Mouse (Mus musculus) adrenal gland, adult 2 months (tissue): ENCODE data around the gene Sgpl1. TPM values are rescaled to one million over a fixed set of nuclear protein-coding genes. Genes with fewer than 3 reads are reported as not detected.

ENCODE experiments used
- DNase-seq: peaks from one replicate; pipeline ENCODE4 v3.0.0; 2021
- long read RNA-seq: library from polyadenylated mRNA; stranded (forward); transcript quantifications from one replicate; pipeline ENCODE4 v2.0.0, GENCODE M21; 2021
- polyA plus RNA-seq: library from polyadenylated mRNA; depleted of rRNA; stranded (reverse); fragments of >200 nt; gene quantifications from 2 replicates; pipeline ENCODE4 v1.2.3, GENCODE M21; 2012; rRNA removed
- total RNA-seq, 2 experiments: library from RNA; stranded (reverse); gene quantifications; 2 replicates each; pipeline ENCODE4 v1.2.3; 2021

The Sgpl1 gene
- total RNA-seq (100 to 1,000 TPM in 1 of 2 experiments, 10 to 100 TPM in 1; 67.2 to 106 TPM), polyA plus RNA-seq (16.2 and 18.0 TPM in 2 replicates)
- long read RNA-seq, full-length matches to known transcripts, result 84 of 109 reads
- long read RNA-seq, partial matches to known transcripts, result 6 of 109 reads
- long read RNA-seq, other reads (novel, unspliced or antisense), result 19 of 109 reads

DNA sequence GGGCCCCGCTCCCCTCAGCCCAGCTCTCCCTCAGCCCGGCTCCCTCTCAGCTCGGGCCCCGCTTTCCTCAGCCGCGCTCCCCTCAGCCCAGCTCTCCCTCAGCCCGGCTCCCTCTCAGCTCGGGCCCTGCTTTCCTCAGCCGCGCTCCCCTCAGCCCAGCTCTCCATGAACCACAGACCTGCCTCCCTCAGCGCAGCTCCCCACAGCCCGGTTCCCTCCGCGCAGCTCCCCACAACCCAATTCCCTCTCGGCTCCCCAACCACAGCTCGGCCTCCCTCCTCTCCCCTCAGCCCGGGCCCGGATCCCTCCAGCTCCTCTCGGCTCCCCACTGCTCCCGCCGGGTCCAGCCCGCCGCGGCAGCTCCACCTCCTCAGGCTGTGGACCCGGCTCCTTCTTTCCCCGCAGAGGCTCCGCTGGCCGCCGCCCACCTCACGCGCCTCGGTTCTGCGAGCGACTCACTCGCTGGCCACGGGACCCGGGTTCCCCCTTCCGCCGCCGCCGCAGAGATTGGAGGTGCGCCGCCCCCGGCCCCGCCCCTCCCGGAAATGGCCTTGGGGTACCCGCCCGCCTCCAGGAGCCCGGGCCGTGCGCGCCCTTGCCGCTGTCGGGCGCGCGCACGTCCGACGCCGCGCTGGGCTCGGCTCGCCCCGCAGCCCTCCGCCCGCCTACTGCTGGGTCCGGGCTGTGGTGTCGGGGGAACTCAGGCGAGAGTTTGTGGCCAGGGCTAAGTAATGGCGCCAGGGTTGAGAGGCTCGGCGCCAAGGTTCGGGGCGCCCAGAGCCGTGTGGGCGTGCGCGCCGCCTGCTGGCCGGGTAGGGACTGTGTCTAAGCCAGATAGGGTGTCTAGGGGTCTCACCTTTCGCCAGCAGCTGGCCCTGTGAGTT lies at the start of gene Sgpl1:
Sgpl1 (minus strand) TSS at position 547 of the 884 bp plus-strand sequence.
- peak; percentile 97 for DNase-seq

DNA sequence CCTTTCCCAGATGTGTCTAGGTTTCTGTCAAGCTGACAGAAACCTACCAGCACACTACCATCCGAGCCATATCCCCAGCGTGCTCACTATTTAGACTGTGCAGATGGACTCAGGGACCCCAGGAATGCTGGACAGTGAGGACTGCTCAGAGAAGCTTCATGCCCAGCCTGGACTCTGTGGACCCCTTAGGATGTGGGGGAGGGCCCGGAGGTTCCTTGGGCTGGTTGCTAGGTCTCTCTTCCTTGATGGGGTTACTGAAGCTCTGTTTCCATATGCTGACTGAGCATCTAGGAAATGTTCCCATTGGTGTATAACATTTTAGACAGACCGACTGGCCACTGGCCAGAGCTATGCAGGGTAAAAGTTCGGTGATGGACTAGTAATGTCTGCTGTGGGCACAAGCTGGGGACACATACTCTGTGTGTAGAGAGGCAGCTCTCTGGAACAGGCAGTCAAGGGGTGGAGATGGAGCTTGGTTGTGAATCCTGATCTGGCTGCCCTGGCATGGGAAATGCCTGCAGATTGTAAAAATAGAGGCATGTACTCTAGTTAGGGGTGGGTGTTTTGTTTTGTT lies 48.3 kb upstream of the Sgpl1 start:
- no peak for DNase-seq

DNA sequence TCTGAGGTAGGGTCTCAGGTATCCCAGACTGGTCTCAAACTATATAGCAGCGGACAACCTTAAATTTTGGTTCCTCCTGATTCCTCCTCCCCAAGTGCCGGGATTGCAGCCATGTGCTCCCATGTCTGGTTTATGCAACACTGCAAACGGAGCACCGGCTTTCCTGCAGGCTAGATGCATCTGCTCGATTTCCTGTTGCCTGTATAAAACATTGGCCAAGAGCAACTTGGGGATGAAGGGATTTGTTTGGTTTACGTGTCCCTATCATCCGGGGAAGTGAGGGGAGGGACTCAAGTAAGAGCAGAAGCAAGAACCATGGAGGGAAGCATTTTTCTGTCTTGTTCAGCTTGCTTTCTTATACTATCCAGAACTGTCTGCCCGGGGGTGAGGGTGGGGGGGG lies 47.7 kb upstream of the Sgpl1 start:
- DNase-seq, result no peak

DNA sequence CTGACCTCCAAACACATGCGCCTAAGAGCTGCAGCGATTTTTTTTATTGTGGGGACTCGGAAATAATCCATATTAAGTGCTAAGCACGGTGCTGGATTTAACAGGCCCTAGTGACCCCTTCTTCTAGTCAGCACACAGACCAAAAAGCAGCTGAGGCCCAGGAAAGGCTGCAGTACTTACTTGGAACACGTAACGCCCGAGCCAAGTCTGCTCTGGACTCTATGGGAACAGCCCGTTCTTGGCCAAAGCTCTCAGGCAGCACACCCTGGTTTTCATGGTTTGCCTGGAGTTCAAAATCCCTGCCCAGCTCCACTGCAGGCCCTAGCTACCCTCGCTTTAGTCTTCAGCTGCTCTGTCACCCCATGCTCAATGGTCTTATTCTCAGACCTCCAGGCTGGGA lies 47.1 kb upstream of the Sgpl1 start:
- no peak for DNase-seq

DNA sequence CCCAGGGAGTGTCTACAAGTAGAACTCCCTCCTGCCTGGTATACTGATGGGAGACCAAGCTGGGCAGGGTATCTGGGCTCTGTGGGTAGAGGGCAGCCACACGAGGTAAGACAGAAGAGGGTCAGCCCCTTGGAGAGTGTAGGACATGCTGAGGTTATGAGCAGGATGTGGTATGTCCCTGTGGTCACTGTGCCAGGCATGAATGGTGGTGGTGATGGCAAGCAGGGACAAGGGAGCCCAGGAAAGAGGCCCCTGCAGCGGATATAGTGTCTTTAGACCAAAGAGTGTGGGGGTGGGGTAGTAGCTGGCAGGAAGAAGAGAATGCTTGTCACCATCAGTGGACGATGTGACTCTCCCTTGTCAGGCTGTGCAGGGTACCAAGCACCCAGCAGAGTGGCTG lies 40.5 kb upstream of the Sgpl1 start:
- DNase-seq, result no peak

DNA sequence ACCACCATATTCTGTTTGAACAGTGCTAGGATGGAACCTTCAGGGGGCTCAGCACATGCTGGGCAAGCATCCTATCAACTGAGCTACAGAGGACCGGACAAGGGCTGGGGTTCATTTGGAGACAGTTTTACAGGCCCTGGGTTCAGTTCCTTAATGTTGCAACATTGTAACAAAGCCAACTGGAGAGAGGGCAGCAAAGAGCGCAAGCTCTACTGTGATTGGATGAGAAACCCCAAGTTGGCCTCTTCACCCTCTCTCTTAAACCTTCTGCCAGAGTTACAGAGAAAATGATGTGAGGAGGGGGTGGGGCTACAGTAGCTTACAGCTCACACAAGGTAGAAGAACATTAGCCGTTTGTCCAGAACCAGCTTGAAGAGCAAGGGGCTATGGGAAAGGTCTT lies 39.5 kb upstream of the Sgpl1 start:
- DNase-seq, result no peak

DNA sequence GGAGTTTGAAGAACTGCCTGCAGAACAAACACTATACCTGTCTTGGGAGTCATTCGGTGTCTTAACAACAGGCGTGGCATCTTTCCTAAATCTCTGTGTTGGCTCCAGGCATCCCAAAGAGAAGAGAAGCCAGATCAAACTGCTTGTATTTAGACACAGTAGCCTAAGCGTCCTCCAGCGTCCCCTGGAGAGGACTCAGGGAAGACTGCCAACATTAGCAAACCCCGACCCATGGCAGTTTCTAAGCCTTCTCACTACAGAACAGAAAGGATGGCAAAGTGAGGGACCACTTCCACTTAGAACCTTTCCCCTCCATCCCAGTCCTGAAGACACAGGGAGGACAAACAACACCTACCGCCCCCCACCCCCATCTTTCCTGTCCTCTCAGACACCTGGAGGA lies 32.4 kb upstream of the Sgpl1 start:
- DNase-seq, result no peak

DNA sequence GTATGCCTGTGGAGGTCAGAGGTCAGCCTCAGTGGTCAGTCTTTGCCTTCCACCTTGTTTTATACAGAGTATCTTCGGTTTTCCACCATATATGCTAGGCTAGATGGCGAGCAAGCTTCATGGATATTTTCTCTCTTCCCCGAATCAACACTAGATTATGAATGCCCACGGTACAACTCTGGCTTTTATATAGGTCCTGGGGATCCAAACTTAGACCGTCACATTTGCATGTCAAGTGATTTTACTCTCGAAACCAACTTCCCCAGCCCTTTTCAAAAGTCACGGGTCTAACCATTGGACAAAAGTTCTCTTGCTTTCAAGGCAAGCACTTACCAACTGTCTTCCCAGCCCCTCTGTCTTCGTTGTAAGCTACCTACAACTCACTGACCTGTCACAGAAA lies 31.2 kb upstream of the Sgpl1 start:
- DNase-seq, result no peak

DNA sequence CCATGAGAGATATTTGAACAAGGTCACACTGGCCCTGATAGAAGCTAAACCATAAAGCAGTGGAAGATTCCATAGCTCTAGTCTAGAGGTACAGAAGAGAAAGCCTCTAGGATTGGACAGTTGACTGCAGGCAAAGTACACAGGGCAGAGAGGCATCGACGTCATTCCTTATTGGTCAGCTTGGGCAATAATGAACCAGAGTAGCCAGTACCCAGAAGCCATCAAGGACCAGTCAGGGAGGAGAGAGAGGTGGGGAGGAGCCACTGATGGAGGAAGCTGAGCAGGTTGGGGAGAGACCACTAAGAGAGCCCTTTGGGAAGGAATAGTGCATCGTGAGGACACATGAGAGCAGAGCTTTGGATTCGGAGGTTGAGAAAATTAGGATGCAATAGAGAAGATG lies 30.2 kb upstream of the Sgpl1 start:
- peak; percentile 31 for DNase-seq

DNA sequence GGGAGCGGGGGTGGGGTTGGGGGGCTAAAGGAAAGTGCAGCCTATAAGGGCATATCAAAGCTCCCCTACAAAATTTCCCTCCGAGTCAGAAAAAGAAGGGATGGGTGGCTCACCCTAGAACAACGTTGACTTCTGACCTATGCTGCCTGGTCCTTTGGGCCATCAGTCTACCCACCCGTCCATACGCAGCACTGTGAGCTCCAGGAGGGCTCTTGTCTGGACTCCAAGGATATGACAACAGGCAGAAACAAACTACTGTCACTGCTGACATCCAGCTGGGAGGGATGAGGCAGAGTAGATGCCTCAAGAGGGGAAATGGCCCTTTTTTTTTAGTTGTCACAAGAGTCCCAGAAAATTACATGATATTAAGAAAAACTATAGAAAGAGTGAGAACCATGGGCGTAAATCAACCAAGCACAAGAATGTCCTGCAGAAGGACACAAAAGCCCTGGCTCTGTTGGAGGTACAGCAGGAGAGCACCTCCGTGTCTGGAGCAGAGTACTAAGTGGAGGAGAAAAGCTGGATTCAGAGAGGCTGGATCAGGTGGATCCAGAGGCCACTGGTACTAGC lies 28.8 kb upstream of the Sgpl1 start:
- DNase-seq, result no peak

DNA sequence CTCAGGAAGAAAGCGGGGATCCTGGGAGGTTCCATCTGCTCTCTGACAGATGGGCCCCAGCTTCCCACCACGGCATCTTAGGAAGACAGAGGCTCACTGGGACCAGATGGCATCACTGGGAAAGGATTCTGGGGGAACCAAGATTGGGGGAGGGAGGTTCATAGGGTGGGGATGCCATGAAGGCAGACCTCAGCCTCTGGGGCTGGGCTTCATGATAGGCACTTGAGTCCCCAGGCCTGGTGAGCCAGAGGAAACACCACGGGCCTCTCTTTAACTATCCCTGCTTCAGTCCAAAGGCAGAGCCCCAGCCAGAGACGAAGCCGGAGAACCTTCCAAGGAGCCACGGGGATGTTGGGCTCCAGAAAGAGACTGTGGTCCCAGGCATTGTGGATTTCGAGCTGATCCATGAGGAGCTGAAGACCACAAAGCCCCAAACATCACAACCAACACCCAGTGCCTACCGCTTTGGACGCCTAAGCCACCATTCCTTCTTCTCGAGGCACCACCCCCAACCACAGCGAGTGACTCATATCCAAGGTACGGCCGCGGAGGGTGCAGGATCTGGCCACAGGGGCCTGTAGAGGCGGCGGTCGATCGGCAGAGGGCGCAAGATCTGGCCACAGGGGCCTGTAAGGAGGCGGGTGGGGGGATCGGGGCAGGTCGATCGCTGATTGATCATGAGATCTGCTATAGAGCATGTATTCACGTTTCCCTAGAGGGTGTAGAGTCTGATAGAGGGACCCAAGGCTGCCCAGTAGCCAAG lies 28.1 kb upstream of the Sgpl1 start:
- peak; percentile 30 for DNase-seq

DNA sequence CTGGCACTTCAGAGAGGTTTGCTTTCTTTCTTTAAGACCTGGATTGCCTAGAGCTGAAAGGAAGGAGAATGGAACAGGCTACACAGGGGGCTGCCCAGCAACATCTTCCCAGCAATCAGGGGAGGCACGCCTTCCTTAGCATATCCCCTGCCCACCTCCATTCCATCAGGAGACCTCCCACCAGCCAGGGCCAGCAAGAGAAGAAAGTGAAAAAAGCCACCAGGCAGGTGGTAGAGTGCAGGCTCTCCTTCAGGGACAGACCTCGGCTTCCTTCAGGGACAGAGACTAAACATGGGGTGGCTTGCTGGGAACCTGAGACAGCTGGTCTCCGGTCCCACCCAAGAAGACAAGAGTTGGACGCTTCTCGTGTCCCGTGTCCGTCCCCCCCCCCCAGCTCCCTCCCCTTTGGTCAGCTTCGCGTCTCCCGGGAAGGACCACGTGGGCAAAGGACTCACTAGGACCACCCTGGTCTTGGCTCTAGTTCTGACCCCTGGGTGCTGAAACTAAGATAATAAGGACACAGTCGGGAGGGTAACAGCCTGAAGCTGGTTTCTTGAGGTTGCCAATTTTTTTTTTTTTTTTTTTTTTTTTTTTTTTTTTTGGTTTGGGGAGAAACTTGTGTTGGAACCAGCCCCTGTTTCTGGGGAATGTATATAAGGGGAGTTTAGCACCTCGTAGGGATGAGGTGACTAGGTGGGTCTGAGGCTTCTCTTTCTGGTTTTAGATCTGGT lies 27.4 kb upstream of the Sgpl1 start:
- no peak for DNase-seq

DNA sequence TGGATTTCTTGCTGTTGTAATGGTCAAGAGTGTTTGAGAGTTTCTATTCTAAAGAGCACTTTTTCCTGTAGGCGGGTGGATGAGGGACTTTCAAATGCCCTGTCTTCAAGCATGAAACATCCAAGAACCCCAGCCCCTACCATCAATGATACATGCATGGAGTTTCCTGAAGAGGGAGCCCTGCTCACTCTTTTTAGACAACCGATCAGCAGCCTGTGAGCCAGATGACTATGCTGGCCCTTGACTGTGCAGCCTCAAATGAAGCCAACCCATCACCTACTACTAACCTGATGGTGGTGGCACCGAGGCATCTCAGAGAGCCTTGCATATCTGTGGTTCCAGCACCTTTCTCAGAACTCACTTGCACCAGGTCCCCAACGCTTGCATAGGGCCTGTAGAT lies 25.0 kb upstream of the Sgpl1 start:
- DNase-seq, result no peak

DNA sequence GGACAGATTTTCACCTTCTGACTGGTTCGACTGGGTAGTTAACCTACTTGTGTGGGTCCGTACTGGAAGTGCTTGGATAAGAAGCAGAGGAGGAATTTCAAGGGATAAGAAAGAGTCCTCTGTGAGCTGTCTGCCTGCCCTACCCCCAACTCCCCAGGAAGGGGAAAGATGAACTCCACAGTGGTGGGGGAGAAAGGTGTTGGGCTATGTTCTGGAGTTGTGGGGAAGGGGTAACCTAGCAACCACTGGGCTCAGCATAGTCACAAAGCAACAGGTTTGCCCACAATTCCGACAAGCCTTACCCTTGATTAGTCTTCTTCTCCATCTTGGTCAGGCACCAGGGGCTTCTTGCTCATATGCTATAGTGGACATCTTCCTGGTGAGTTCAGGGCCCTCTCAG lies 24.2 kb upstream of the Sgpl1 start, which contains the start of gene Tbata:
Tbata (plus strand) TSS at position 301 of the 400 bp plus-strand sequence.
- DNase-seq, result no peak

DNA sequence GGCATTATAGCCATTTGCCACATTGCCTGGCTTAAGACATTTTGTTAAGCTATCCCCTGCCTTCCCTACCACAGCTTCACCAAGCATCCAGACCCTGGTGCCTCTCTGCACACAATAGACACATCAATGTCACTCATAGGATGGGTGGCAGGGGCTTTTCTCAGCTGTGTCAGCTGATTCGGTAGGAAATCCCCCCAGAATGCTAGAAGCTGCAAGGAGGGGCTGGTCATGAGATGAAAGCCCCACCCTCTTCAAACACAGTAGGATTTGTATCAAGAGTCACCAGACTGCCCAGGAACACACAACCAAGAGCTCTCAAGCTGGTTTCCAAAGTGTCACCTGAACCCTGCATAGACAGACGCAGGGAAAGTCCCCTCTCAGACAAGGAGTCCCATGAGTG lies 20.9 kb upstream of the Sgpl1 start:
- no peak for DNase-seq

DNA sequence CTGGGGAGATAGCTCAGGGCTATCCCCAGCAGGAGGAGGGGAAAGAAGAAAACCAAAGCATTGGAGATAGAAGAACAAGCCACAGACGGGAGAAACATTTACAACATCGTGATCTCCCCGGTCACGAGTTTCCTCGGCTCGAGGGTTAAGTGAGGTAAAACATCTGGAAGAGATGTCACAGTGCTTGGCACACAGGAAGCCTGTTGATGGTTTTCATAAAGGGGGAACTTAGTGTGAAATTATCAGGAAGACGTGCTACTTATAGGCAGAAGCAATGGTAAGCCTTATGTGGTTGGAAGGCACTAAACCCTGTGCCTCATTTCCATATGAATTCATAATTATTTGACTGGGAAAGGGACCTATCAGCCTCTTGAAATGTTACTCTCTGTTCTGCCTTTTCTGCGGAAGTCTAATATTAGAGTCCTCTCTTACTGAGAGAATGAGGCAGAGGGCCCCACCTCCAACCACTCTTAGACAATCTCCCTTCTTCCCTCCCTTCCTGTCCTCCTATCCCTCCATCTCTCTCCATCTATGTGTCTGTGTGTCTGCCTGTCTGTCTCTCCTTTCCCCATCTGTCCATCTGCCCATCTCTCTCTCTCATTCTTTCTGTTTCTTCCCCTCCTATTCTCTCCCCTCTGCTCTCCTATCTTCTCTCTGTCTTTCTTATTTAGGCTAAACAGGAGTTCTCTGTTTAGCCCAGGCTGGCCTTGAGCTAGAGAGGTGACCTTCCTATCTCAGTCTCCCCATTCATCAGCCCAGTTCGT lies 20.0 kb upstream of the Sgpl1 start:
- no peak for DNase-seq

DNA sequence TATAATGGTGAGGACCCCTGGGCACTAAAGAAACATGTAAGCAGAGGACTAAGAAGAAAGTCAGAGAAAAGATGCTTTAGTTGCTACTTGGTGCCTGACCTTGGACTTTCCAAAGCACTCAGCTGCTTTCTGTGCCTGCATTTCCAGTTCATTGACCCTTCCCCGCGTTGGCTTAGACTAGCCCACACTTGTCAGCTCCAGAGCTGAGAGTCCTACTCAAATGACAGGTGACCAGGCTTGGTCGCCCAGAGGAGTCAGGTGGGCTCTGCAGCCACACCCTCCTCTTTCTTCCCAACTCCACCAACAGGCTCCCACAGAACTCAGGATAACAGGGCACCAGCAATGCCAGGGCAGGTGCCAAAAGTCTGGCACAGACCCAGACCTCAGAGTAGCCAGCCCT lies 14.9 kb upstream of the Sgpl1 start:
- DNase-seq, result no peak

DNA sequence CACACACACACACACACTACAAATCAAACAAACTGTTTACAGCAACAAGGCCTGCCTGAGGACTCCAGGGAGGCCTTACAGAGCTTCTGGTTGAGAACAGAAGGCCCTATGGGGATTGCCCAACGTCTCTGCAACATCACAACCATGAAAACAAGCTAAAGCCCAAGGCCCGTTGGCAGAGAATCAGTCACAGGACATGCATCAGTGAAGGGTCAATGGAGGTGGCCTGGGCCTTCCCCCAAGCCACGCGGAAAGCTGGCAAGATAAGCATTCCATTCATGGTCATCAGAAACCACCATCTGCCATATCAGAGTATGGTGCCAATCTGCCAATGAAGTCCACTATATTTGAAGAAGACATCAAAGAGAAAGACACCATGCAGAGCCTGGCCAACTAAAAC lies 13.2 kb upstream of the Sgpl1 start:
- DNase-seq, result peak; percentile 71

DNA sequence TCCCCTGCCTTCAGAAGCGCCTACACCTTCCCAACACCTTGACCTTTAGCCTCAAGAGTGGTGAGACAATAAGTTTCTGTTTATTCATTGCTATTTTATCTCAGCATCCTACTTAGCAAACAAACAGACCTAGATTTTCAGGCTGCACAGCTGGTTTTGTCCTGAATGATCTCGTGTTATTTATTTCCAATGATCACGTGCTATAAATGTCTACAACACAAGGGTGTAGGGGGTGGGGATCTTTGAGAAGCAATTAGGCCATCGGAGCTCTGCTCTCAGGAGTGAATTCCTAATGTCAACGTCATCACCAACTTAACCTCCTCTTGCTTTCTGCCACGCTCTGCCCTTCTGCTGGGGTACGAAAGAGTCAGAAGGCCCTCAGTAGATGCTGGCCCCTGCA lies 12.6 kb upstream of the Sgpl1 start:
- DNase-seq, result no peak

DNA sequence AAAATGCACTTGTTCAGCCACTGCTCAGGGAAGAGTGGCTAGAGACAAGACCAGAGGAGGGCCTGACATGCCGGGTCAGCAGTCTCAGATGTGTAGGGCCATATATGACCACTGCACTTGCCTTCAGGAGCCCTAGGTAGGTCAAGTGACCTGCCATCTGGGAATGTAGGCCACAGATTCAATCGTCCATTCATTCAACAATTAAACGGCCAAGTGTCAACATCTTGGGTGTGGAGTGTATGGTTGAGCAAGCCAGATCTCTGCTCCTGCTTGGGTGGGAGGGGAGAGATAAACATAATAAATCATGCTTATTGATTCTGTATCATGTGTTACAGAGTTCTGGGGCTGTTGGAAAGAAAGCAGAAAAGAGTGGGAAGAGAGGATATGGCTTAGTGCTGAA lies 11.1 kb upstream of the Sgpl1 start:
- no peak for DNase-seq

DNA sequence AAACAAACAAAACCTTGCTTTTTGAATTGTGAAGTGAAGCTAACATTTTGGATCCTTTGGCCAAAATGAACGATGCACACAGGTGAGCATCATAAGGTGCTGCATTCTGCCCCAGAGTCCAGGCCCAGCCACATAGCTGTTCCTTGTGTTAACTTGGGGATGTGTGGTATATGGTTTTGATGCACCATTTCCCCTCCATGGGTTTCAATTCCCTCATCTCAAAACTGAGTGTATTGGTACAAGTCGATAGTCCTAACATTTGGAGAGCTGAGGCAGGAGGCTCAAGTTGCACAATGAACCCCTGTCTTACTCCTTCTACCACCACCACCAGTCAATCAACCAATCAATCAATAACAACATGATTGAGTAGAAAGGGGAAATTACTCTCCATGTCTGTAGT lies 8.9 kb upstream of the Sgpl1 start:
- no peak for DNase-seq
